Comparison of ENCODE assay signal across 29 mouse cellular contexts in the genomic region with DNA sequence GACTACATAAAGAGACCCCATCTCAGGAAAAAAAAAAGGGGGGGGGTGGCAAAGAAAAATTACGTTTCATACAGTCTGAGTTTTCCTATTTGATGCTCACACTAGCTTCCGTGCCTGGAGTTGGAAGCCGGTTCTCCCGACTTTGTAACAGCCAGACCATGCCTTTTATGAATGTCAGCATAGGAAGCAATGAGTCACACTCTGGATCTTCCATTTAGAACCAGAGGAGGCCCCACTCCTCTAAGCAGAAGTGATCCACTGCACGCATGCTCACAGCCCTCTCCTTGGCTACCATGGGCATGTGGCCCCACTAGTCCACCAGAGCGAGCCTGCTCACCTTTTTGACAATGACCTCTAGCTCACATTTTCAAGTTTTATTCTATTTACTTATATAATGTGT. TPM values are rescaled to one million over a fixed set of nuclear protein-coding genes. Genes with fewer than 3 reads are reported as not detected.
A peak's percentile ranks its signal among the peaks of the same experiment; 100 is the strongest.
DNase-seq lines count a peak whose midpoint lies in the region; ATAC-seq and TF ChIP-seq lines count a peak whose summit lies in the region.
"Had no signal": no experiment of that assay in that cellular context is flagged by ENCODE, and none has a peak within 500 bp of the region (broad histone marks: within the 10 kb centered on the region; RNA-seq: fewer than 3 reads in every experiment).

No protein-coding gene starts in this region.

- 81% methylated on average over 6 of the region's 6 CpGs for WGBS in hindbrain, embryonic 12.5 days

- H3K9ac ChIP-seq in CH12.LX (ENCODE audit: insufficient read depth, low read depth), result no peak overlapping the region
- no peak overlapping the region for H3K9ac ChIP-seq in hindbrain, embryonic 12.5 days
- H3K9ac ChIP-seq: embryonic facial prominence, embryonic 12.5 days; embryonic facial prominence, embryonic 15.5 days; forebrain, embryonic 12.5 days; forebrain, embryonic 15.5 days; heart, embryonic 13.5 days had no signal

- TF ChIP-seq EP300 in CH12.LX (IDR thresholded peaks at IDR 0.05; ENCODE audit: low read length), result no peak

- peaks cover 4 to 8% of the 10 kb centered on the region in 2 experiments; a peak in 2 of 4 replicates for H3K4me1 ChIP-seq in CH12.LX (ENCODE audit: control insufficient read depth in 1 of 2, insufficient read depth in 2 of 2)
- no peaks in the 10 kb centered on the region; the same call in 1 of the 2 replicates for H3K4me1 ChIP-seq in hindbrain, embryonic 12.5 days
- H3K4me1 ChIP-seq: embryonic facial prominence, embryonic 15.5 days; forebrain, embryonic 12.5 days; forebrain, embryonic 15.5 days; heart, embryonic 10.5 days; hindbrain, embryonic 13.5 days had no signal

- no peak overlapping the region for H3ac ChIP-seq in myocyte (ENCODE audit: control insufficient read depth, insufficient read length)

- TF ChIP-seq RAD21 in CH12.LX (IDR thresholded peaks at IDR 0.05; ENCODE audit: low read depth, low read length), result no peak

- H3K36me3 ChIP-seq in CH12.LX (replicated peaks in 1 of 2; ENCODE audit: control insufficient read depth in 1 of 2, insufficient read depth in 1 of 2, low read length in 1 of 2) (no peaks in the 10 kb centered on the region), myocyte (ENCODE audit: control insufficient read depth, insufficient read depth) (no peaks in the 10 kb centered on the region)
- no peaks in the 10 kb centered on the region for H3K36me3 ChIP-seq in hindbrain, embryonic 12.5 days
- H3K36me3 ChIP-seq: embryonic facial prominence, embryonic 12.5 days; embryonic facial prominence, embryonic 15.5 days; forebrain, embryonic 12.5 days; forebrain, embryonic 15.5 days; heart, embryonic 10.5 days; heart, embryonic 13.5 days; hindbrain, embryonic 13.5 days had no signal

- no peak overlapping the region for H3K27ac ChIP-seq in CH12.LX (ENCODE audit: insufficient read depth, low read depth)
- no peak overlapping the region for H3K27ac ChIP-seq in hindbrain, embryonic 12.5 days
- H3K27ac ChIP-seq: embryonic facial prominence, embryonic 12.5 days; embryonic facial prominence, embryonic 15.5 days; forebrain, embryonic 12.5 days; forebrain, embryonic 15.5 days; heart, adult 2 months; heart, embryonic 10.5 days; heart, embryonic 13.5 days; hindbrain, embryonic 13.5 days had no signal

- peak; percentile 92 for DNase-seq in heart, adult 11 months
- DNase-seq in heart, postnatal 10 days, result no peak
- no peak for DNase-seq in CH12.LX (ENCODE audit: extremely low read depth)
- DNase-seq in brain, adult 2 months (ENCODE audit: low read depth, low spot score), result peak; percentile 12
- no peak for DNase-seq in right cerebral cortex, postnatal 36 days (ENCODE audit: low spot score in 2 of 2)
- DNase-seq: adrenal gland, adult 8-10 months; adrenal gland, postnatal 25 days; cerebellum, adult 11 months; cerebellum, adult 9-10 months; cerebellum, postnatal 14 days; gastrocnemius, postnatal 25 days; heart, adult 2 months; kidney, adult 18-20 months; kidney, adult 9 months had no signal

- peaks cover 2% of the 10 kb centered on the region for H3K9me3 ChIP-seq in CH12.LX (replicated peaks; ENCODE audit: low read length)
- no peaks in the 10 kb centered on the region for H3K9me3 ChIP-seq in hindbrain, embryonic 12.5 days (replicated peaks)
- H3K9me3 ChIP-seq: embryonic facial prominence, embryonic 15.5 days; forebrain, embryonic 12.5 days; forebrain, embryonic 15.5 days; heart, embryonic 10.5 days; heart, embryonic 13.5 days; hindbrain, embryonic 13.5 days had no signal

- intact Hi-C loops in heart, postnatal 10 days (cut with DNase I), result no loop called here

- in situ Hi-C loops in CH12.LX (cut with MboI; ENCODE audit: low pct_ligation_motif_present, low pct_unique_long_range_greater_than_20kb, low sequenced_read_pairs), result no loop called here

- H3K4me2 ChIP-seq in CH12.LX (ENCODE audit: insufficient read depth, low read depth, poor library complexity, severe bottlenecking) (no peak overlapping the region), myocyte (ENCODE audit: low read depth) (peak overlapping the region; percentile 58)
- no peak overlapping the region for H3K4me2 ChIP-seq in hindbrain, embryonic 12.5 days (replicated peaks)
- H3K4me2 ChIP-seq: embryonic facial prominence, embryonic 12.5 days; embryonic facial prominence, embryonic 15.5 days; forebrain, embryonic 12.5 days; forebrain, embryonic 15.5 days; heart, embryonic 13.5 days; hindbrain, embryonic 13.5 days had no signal

- H3K79me2 ChIP-seq in CH12.LX (replicated peaks; ENCODE audit: control insufficient read depth, extremely low read depth, insufficient read depth, poor library complexity, severe bottlenecking), result no peaks in the 10 kb centered on the region
- no peaks in the 10 kb centered on the region for H3K79me2 ChIP-seq in myocyte (ENCODE audit: control insufficient read depth, insufficient read depth)

- dilution Hi-C loops in CH12.LX (cut with MboI; ENCODE audit: extremely low pct_ligation_motif_present, extremely low pct_unique_long_range_greater_than_20kb, low sequenced_read_pairs), result no loop called here

- no peak for ATAC-seq in hindbrain, embryonic 12.5 days (ENCODE audit: low FRiP score)
- no peak for ATAC-seq in erythroblast, adult 5-6 weeks (replicated peaks; ENCODE audit: low FRiP score, poor library complexity, severe bottlenecking)
- ATAC-seq: activated CD4-positive, CD25-positive, alpha-beta regulatory T cell, adult 4 months; forebrain, embryonic 15.5 days; hindbrain, embryonic 16.5 days; inflammation-experienced regulatory T-cells, adult 6 months; intestine, embryonic 16.5 days had no signal

- TF ChIP-seq CTCF in CH12.LX (conservative IDR thresholded peaks at IDR 0.05 in 1 of 2, IDR thresholded peaks at IDR 0.05 in 1 of 2; ENCODE audit: low read depth in 2 of 2, low read length in 2 of 2), result no peak

- H3K27me3 ChIP-seq in CH12.LX (replicated peaks) (peaks cover 2% of the 10 kb centered on the region), myocyte (ENCODE audit: control insufficient read depth, insufficient read depth, insufficient read length) (no peaks in the 10 kb centered on the region)
- H3K27me3 ChIP-seq in hindbrain, embryonic 12.5 days, result no peaks in the 10 kb centered on the region
- H3K27me3 ChIP-seq: embryonic facial prominence, embryonic 12.5 days; embryonic facial prominence, embryonic 15.5 days; forebrain, embryonic 12.5 days; forebrain, embryonic 15.5 days; hindbrain, embryonic 13.5 days had no signal

- no peak for TF ChIP-seq POLR2A in CH12.LX (IDR thresholded peaks at IDR 0.05; ENCODE audit: low read depth, low read length)
- peak; percentile 31 for TF ChIP-seq POLR2A in myocyte (IDR thresholded peaks at IDR 0.05; ENCODE audit: insufficient read length, low read depth)

- H3K4me3 ChIP-seq in CH12.LX (replicated peaks in 1 of 3; ENCODE audit: low read depth in 2 of 3, low read length in 2 of 3, poor library complexity in 1 of 3) (no peak overlapping the region), myocyte (no peak overlapping the region)
- H3K4me3 ChIP-seq in hindbrain, embryonic 12.5 days, result no peak overlapping the region
- H3K4me3 ChIP-seq: embryonic facial prominence, embryonic 12.5 days; embryonic facial prominence, embryonic 15.5 days; forebrain, embryonic 12.5 days; forebrain, embryonic 15.5 days; heart, adult 2 months; heart, embryonic 10.5 days; heart, embryonic 13.5 days; hindbrain, embryonic 13.5 days had no signal

RNA-seq across cellular contexts. Expression of a gene that starts 21.4 kb away (rescaled TPM):
- under 1 TPM; 0.20 to 0.91 TPM for total RNA-seq in heart, postnatal 10 days (2021)
- total RNA-seq in CH12.LX (2012; rRNA removed) (0.51 and 0.55 TPM in 2 replicates), CH12.LX (2014; rRNA removed) (not detected in 2 replicates)
- polyA plus RNA-seq in CH12.LX (2012; ENCODE audit: insufficient read length, low read depth) (2.3 and 3.2 TPM in 2 replicates), myocyte (2012; fragmentation: generic; extraction: Trizol) (17.4 TPM)
- 2.4 and 2.6 TPM in 2 replicates for polyA plus RNA-seq in hindbrain, embryonic 12.5 days (2016; fragmentation: Nextera tagmentation; extraction: Ambion mirVana)
- total RNA-seq in erythroblast, adult 5-6 weeks (2015; ENCODE audit: low replicate concordance), result not detected in 2 replicates
- total RNA-seq in erythroblast, adult 5-6 weeks (2017; ENCODE audit: low replicate concordance), result not detected in 2 replicates
- total RNA-seq: adrenal gland, postnatal 25 days; gastrocnemius, postnatal 25 days had no signal
- polyA plus RNA-seq: activated CD4-positive, CD25-positive, alpha-beta regulatory T cell, adult 4 months had no signal

RNA-seq across cellular contexts. Expression of a gene that starts 29.7 kb away (rescaled TPM):
- total RNA-seq in heart, postnatal 10 days (2021), result 1 to 10 TPM; 5.2 to 6.8 TPM
- total RNA-seq in CH12.LX (2012; rRNA removed), result 8.4 and 9.3 TPM in 2 replicates
- 12.0 and 13.8 TPM in 2 replicates for total RNA-seq in CH12.LX (2014; rRNA removed)
- 19.0 and 21.1 TPM in 2 replicates for polyA plus RNA-seq in CH12.LX (2012; ENCODE audit: insufficient read length, low read depth)
- 4.8 TPM for polyA plus RNA-seq in myocyte (2012; fragmentation: generic; extraction: Trizol)
- 16.4 and 20.8 TPM in 2 replicates for polyA plus RNA-seq in hindbrain, embryonic 12.5 days (2016; fragmentation: Nextera tagmentation; extraction: Ambion mirVana)
- total RNA-seq in erythroblast, adult 5-6 weeks (2015; ENCODE audit: low replicate concordance), result 2.5 and 8.1 TPM in 2 replicates
- total RNA-seq in erythroblast, adult 5-6 weeks (2017; ENCODE audit: low replicate concordance), result 5.1 and 8.2 TPM in 2 replicates

RNA-seq across cellular contexts. Expression of a gene that starts 35.2 kb away (rescaled TPM):
- 1 to 10 TPM in 1 of 2 experiments, under 1 TPM in 1; 0.82 to 1.0 TPM for total RNA-seq in heart, postnatal 10 days (2021)
- total RNA-seq in CH12.LX (2012; rRNA removed), result 0.21 TPM in 1 of 2 replicates, not detected in the other
- total RNA-seq in CH12.LX (2014; rRNA removed), result not detected in 2 replicates
- polyA plus RNA-seq in CH12.LX (2012; ENCODE audit: insufficient read length, low read depth), result not detected in 2 replicates
- 0.13 TPM for polyA plus RNA-seq in myocyte (2012; fragmentation: generic; extraction: Trizol)
- polyA plus RNA-seq in hindbrain, embryonic 12.5 days (2016; fragmentation: Nextera tagmentation; extraction: Ambion mirVana), result 0.71 and 2.6 TPM in 2 replicates
- 6.7 and 13.2 TPM in 2 replicates for total RNA-seq in erythroblast, adult 5-6 weeks (2015; ENCODE audit: low replicate concordance)
- total RNA-seq in erythroblast, adult 5-6 weeks (2017; ENCODE audit: low replicate concordance), result 2.3 and 2.4 TPM in 2 replicates
- polyA plus RNA-seq: activated CD4-positive, CD25-positive, alpha-beta regulatory T cell, adult 4 months had no signal

RNA-seq across cellular contexts. Expression of a gene that starts 38.4 kb away (rescaled TPM):
- total RNA-seq in heart, postnatal 10 days (2021), result 10 to 100 TPM; 54.7 to 55.5 TPM
- total RNA-seq in CH12.LX (2012; rRNA removed) (1.7 and 2.2 TPM in 2 replicates), CH12.LX (2014; rRNA removed) (0.54 and 0.71 TPM in 2 replicates)
- polyA plus RNA-seq in CH12.LX (2012; ENCODE audit: insufficient read length, low read depth) (0.54 and 0.72 TPM in 2 replicates), myocyte (2012; fragmentation: generic; extraction: Trizol) (2.8 TPM)
- 5.4 and 8.3 TPM in 2 replicates for polyA plus RNA-seq in hindbrain, embryonic 12.5 days (2016; fragmentation: Nextera tagmentation; extraction: Ambion mirVana)
- not detected in 2 replicates for total RNA-seq in erythroblast, adult 5-6 weeks (2015; ENCODE audit: low replicate concordance)
- total RNA-seq in erythroblast, adult 5-6 weeks (2017; ENCODE audit: low replicate concordance), result 0.56 and 0.68 TPM in 2 replicates
- total RNA-seq: MEL had no signal

RNA-seq across cellular contexts. Expression of a gene that starts 46.5 kb away (rescaled TPM):
- total RNA-seq in heart, postnatal 10 days (2021), result 10 to 100 TPM; 54.8 to 60.8 TPM
- 52.2 and 75.2 TPM in 2 replicates for total RNA-seq in CH12.LX (2012; rRNA removed)
- 23.8 and 27.7 TPM in 2 replicates for total RNA-seq in CH12.LX (2014; rRNA removed)
- 140 and 153 TPM in 2 replicates for polyA plus RNA-seq in CH12.LX (2012; ENCODE audit: insufficient read length, low read depth)
- polyA plus RNA-seq in myocyte (2012; fragmentation: generic; extraction: Trizol), result 75.5 TPM
- polyA plus RNA-seq in hindbrain, embryonic 12.5 days (2016; fragmentation: Nextera tagmentation; extraction: Ambion mirVana), result 197 and 210 TPM in 2 replicates
- 16.5 and 20.3 TPM in 2 replicates for total RNA-seq in erythroblast, adult 5-6 weeks (2015; ENCODE audit: low replicate concordance)
- total RNA-seq in erythroblast, adult 5-6 weeks (2017; ENCODE audit: low replicate concordance), result 3.8 and 7.8 TPM in 2 replicates

Comparison
In these comparisons a context has a peak if more than half of its experiments do, and no peak if none do; other contexts are left out.
1. DNase-seq: peak in heart, adult 11 months (single experiment) and brain, adult 2 months (single experiment); none in heart, postnatal 10 days (0 of 2), CH12.LX (single experiment) and right cerebral cortex, postnatal 36 days (0 of 2).